In genomic region chr2:70901479-70901878, GRCm38 (mm10) we compare ENCODE assay signal across 9 mouse cellular contexts.
DNase-seq lines count a peak whose midpoint lies in the region; ATAC-seq and TF ChIP-seq lines count a peak whose summit lies in the region.
"Had no signal": no experiment of that assay in that cellular context is flagged by ENCODE, and none has a peak within 500 bp of the region (broad histone marks: within the 10 kb centered on the region; RNA-seq: fewer than 3 reads in every experiment).

No protein-coding gene starts in this region.

- no peaks in the 10 kb centered on the region for H3K36me3 ChIP-seq in heart, embryonic 10.5 days
- H3K36me3 ChIP-seq in hindbrain, embryonic 16.5 days (ENCODE audit: control insufficient read depth, insufficient read depth, low read length), result no peaks in the 10 kb centered on the region
- H3K36me3 ChIP-seq: limb, embryonic 15.5 days had no signal

- peak; percentile 78 for ATAC-seq in hindbrain, embryonic 16.5 days

- no peak overlapping the region for H3K4me2 ChIP-seq in hindbrain, embryonic 16.5 days (ENCODE audit: low read length)
- H3K4me2 ChIP-seq: limb, embryonic 15.5 days had no signal

- peaks cover 5% of the 10 kb centered on the region; the same call in 1 of the 2 replicates for H3K4me1 ChIP-seq in lung, adult 2 months (ENCODE audit: control insufficient read depth, insufficient read depth, low read length)
- peaks cover 29% of the 10 kb centered on the region for H3K4me1 ChIP-seq in heart, embryonic 10.5 days
- H3K4me1 ChIP-seq in hindbrain, embryonic 16.5 days (ENCODE audit: control insufficient read depth, insufficient read depth, low read depth, low read length), result no peaks in the 10 kb centered on the region

- H3K27ac ChIP-seq in heart, embryonic 10.5 days, result peak overlapping the region; percentile 69
- H3K27ac ChIP-seq in hindbrain, embryonic 16.5 days (ENCODE audit: low read depth, low read length), result 0 out of 2 replicates have a peak overlapping the region, but pooled peaks have one; percentile 34
- H3K27ac ChIP-seq: limb, embryonic 15.5 days had no signal

- no peaks in the 10 kb centered on the region for H3K27me3 ChIP-seq in heart, embryonic 10.5 days (ENCODE audit: insufficient read depth, poor library complexity, severe bottlenecking)
- no peaks in the 10 kb centered on the region for H3K27me3 ChIP-seq in hindbrain, embryonic 16.5 days (replicated peaks; ENCODE audit: control insufficient read depth, insufficient read depth, low read length)
- H3K27me3 ChIP-seq: limb, embryonic 15.5 days had no signal

- TF ChIP-seq POLR2A in lung, adult 2 months (IDR thresholded peaks at IDR 0.05; ENCODE audit: borderline replicate concordance, extremely low read depth, low read depth, low read length), result no peak

- no peak for TF ChIP-seq CTCF in lung, adult 2 months (IDR thresholded peaks at IDR 0.05; ENCODE audit: insufficient read depth, low read length)

- H3K4me3 ChIP-seq in lung, adult 2 months (replicated peaks; ENCODE audit: extremely low read depth, low read depth, low read length), result peak overlapping the region; percentile 28
- H3K4me3 ChIP-seq in heart, embryonic 10.5 days, result peak overlapping the region; percentile 46
- no peak overlapping the region for H3K4me3 ChIP-seq in hindbrain, embryonic 16.5 days (ENCODE audit: low read length)
- H3K4me3 ChIP-seq: limb, embryonic 15.5 days had no signal

- peak; percentile 11 for DNase-seq in lung, adult 2 months
- DNase-seq in lung, postnatal 4 days, result no peak
- peak; percentile 78 for DNase-seq in heart, embryonic 10.5 days (ENCODE audit: low spot score)
- DNase-seq in right cerebral cortex, postnatal 36 days (ENCODE audit: low spot score in 2 of 2), result peak; percentile 39 to 44
- DNase-seq in urinary bladder, postnatal 10 days (ENCODE audit: low spot score), result no peak
- no peak for DNase-seq in retina, embryonic 14.5 days (ENCODE audit: low spot score)
- DNase-seq: cerebellum, adult 9-11 months had no signal

- H3K9me3 ChIP-seq in heart, embryonic 10.5 days, result no peaks in the 10 kb centered on the region
- H3K9me3 ChIP-seq in hindbrain, embryonic 16.5 days (ENCODE audit: control insufficient read depth, low read length), result no peaks in the 10 kb centered on the region
- H3K9me3 ChIP-seq: limb, embryonic 15.5 days had no signal

- 42% methylated on average over 14 of the region's 14 CpGs for WGBS in lung, adult 2 months
- WGBS in heart, embryonic 10.5 days, result 21% methylated on average over 14 of the region's 14 CpGs
- WGBS in hindbrain, embryonic 16.5 days, result 70% methylated on average over 14 of the region's 14 CpGs

- no peak overlapping the region for H3K9ac ChIP-seq in hindbrain, embryonic 16.5 days (ENCODE audit: low read depth, low read length)
- H3K9ac ChIP-seq: limb, embryonic 15.5 days had no signal

Comparison
In these comparisons a context has a peak if more than half of its experiments do, and no peak if none do; other contexts are left out.
1. DNase-seq: peak in lung, adult 2 months (single experiment), heart, embryonic 10.5 days (single experiment) and right cerebral cortex, postnatal 36 days (2 of 2); none in lung, postnatal 4 days (0 of 2), urinary bladder, postnatal 10 days (single experiment) and retina, embryonic 14.5 days (single experiment).